Mouse (Mus musculus) cerebellum, adult 2 months (tissue): Measurements from ENCODE around the gene Creld2.

Source experiments
- CTCF ChIP-seq: fragments of 200-500 bp; IDR thresholded peaks from 2 replicates; pipeline ENCODE4 v1.5.1; 2011; ENCODE audit warnings: low read depth, mild to moderate bottlenecking, control low read depth, low read length, moderate library complexity, borderline replicate concordance; ENCODE audit not compliant: insufficient read depth
- POLR2A ChIP-seq: fragments of 200-500 bp; IDR thresholded peaks from 2 replicates; pipeline ENCODE4 v1.6.1; 2011; ENCODE audit warnings: low read length, control low read depth, borderline replicate concordance; ENCODE audit not compliant: insufficient read depth

DNA sequence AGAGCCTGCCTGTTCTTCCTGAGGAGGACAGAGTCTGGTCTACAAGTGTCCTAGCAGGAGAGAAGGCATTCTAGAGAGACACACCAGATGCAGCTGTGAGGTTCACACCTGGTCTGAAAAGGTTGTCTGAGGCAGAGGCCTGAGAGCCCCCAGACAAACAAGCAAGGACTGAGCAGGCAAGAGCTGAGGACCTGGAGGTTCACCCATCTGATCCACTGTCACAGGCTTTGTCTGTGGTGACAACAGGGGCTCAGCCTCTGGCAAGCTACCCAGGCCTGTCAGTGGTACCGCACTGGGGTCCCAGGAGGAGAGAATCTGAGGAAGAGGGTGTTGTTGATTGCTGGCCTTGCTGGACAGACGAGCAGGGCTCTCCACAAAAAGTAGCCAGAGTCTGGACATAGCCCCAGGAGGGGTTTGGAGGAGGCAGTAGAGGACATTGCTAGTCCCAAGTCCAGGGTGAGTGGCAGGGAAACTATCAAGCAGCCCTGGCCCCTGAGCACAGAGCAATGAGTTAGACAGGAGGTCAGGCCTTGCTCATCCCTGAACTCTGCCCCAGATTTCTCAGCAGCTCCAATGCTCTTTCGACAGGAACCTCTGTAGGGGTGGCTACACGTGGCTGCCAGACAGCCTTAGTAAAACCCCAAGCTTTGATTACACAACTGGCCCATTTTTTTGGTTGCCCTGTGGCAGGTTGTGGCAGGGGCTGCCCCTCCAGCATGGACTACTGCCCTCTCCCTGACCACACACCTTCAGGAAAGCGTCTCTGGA, 51.2 kb downstream of the Creld2 start:
- TF ChIP-seq CTCF (no peak), POLR2A (no peak)
